Mouse (Mus musculus): ENCODE results near the gene Stx7.
"Not testable (repeated sequence)": the region's sequence is repeated elsewhere in the genome, so short reads cannot be mapped to it uniquely, and the experiment has no call there.

The Stx7 gene

DNA sequence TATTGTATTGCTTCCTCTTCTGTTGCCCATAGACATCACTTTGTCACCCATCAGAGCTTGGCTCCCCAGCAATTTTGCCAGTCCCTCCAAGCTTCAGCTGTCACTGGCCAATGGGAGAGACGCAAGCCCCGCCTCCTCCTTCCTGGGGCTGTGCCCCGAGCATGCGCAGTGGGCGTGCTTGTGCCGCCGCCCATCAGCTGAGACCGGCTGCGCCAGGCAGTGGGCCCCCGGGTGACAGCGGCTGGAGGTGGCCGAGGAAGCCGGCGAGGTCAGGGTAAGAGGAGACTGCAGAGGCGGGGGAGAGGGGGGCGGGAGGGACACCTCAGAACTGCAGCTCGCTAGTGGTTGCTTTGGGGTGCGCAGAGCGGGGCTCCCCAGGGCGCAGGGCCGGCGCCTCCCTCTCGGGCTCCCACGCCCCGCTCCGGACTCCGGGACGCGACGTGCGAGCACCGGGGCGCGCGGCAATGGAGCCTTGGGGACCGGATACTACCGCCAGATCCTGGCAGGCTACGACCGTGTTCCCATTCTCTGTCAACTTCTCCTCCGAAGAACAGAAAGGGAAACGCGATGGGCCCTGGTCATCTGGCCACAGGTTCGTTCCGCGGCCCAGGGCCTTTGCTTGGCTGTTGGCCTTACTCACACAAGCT, at the start of gene Stx7:
Gene Stx7 (plus strand): TSS at position 168 of the 647 bp plus-strand sequence.
- DNase-seq: peak; percentile 95

DNA sequence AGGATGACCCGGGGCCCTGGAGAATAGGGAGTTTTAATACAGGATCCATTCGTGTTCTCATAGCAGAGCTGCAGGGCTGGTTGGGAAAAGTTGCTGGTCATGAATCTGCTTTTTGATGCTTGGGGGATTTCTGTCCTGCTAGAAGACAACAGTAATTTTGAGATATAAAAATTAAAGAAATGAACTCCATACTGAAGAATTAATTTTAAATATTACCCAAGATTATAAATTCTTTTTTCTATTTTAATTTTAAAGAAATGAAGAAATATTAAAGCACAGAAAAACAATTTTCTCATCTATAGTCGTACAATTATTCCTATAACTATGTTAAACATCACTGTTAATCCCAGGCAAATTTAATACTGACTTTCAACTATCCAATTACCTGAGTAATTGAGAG, 47.3 kb upstream of the Stx7 start, which contains the start of gene Taar8c:
Gene Taar8c (minus strand): TSS at position 101 of the 400 bp plus-strand sequence.
- DNase-seq: not testable (repeated sequence)

DNA sequence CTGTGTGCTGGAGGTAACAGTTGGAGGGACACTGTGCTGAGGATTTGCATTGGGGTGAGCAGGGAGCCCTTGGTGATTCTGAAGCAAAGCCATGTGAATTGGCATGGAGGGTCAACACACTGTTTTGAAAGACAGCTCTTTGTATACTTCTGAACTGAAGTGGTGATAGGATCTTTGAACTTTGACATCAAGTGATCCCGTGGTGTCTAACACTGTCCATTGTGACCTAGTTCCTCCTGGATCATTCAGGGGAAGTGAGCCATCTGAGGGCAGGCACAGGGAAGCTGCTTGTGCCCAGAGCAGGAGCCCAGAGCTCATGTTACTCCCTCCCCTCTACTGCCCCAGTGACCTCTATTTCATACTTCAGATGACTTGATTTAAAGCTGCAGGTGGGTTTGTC, 45.8 kb upstream of the Stx7 start:
- DNase-seq: not testable (repeated sequence)

DNA sequence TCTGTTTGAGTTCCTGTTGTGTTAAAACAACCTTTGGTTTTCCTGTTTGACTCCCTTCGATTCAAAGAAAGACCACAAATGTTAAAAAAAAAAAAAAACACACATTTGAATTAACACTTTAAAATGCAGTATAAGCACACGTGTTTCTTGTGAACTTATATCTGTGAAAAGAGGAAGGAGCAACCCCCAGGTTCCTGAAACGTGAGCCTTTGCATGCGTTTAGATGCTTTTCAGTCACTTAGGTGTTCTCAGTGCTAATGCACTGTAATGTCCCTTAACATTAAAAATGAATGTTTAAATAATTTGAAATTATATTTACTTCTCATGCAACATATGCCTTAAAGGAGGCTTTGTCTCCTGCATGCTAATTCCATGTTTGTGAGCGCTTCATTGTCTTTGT, 41.4 kb upstream of the Stx7 start:
- DNase-seq: no peak

DNA sequence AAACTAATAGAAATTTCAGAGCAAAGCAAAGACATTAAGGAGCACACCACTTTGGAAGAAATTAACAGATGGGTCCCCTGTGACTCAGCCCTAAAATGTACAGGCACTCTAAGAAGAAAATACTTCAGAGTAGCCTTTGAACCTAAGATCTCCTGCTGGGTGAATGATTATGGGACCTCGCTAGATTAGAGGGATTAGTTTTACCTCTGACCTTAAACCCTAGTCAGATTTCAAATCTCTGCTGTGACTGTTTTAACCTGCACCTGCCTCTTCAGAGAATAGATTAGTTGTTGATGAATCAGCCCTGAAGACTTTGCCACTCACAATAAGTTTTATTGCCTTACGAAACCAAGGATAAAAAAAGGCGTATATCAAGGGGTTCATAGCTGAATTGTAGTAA, 40.9 kb upstream of the Stx7 start:
- no peak for DNase-seq

DNA sequence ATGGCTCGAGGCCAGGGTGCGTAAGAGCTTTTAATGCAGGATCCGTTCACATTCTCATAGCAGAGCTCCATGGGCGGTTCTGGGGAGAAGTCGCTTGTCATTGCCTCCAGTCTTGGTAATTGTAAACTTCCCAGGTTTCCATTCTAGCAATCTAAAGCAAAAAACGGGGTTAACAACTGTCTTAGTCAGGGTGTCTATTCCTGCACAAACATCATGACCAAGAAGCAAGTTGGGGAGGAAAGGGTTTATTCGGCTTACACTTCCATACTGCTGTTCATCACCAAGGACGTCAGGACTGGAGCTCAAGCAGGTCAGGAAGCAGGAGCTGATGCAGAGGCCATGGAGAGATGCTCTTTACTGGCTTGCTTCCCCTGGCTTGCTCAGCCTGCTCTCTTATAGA, 39.7 kb upstream of the Stx7 start, which contains the start of gene Taar9:
Gene Taar9 (minus strand): TSS at position 101 of the 400 bp plus-strand sequence.
- not testable (repeated sequence) for DNase-seq

DNA sequence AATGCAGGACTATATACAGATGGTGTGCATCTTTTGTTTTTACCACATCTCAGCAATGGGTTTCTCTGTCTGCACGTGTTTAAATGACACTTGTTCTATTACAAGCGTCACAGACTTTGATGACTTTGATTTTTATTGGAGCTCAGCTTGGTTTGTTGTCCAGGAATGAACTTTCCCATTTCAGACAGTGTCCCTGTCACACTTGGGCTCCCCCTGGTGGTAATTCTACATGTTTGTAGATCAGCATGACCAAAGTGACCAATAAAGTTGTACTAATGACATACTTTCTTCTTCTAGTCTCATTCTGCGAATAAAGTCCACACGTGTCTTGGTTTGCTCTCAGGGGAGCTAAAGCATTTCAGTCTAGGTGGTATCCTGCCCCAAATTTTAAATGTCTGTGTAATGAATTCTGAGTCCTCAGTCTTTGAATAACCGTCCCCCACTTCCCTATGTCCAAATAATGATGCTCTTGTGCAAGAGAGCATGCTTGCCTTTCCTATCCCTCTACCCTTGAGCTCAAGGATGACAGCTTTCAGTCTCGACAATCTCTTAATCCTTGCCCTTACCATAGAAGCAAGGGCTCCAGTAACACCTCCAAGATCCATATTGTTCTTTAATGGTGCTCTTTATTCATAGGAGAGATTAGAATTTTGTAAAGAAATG, 37.9 kb upstream of the Stx7 start:
- no peak for DNase-seq

DNA sequence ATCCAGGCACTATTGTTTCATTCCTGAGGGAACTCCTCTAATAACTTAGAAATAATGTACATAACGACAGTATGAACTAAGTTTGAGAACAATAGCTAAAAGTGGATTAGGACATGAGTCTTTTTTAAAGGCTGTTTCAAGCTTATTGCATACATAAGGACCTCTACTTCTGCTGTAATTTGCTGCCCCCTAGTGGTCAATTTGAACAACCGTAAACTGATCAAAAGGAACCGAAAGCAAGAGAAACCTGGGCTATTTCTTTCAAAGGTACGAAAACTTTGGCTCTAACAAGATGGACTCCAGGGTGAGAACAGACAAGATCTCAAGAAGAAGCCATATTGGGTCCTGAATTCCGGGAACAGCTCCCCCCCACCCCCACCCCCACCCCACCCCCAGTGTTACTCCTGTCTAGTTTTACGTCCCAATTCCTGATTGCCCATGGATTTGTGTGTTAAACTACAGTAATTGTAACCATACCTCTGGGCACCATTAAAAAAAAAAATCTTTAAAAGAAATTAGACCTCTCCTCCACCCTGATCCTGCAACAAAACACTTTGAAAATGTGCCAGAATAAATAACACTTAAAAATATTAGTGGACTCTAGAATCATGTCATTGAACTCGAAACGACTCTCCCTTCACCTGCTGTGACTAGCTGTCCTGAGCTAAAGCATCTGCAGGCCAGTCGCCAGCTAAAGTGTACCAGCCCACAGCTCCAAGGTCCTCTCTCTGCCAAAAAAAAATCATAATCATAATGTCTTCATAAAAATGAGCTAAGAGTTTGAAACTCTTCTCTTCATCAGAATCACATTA, 17.4 kb upstream of the Stx7 start:
- DNase-seq: peak; percentile 32

DNA sequence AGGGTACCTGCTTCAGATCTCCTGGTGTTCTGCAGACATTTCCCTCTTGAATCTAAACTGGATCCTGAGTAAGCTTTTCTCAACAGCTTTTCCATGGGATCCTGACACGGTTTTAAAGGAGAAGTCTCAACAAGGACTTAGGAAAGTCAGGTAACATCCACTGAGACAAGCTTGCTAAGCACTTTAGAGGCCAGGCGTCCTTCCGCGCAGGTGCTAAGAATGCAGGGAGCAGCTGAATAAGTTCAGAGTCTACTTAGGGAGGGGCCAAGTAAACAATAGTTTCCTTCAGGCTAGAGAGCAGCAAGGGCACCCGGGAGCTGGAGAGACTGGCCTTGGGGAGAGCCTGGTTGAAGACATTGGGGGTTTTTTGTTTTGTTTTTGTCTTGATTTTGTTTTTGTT, 16.8 kb upstream of the Stx7 start:
- DNase-seq: no peak

DNA sequence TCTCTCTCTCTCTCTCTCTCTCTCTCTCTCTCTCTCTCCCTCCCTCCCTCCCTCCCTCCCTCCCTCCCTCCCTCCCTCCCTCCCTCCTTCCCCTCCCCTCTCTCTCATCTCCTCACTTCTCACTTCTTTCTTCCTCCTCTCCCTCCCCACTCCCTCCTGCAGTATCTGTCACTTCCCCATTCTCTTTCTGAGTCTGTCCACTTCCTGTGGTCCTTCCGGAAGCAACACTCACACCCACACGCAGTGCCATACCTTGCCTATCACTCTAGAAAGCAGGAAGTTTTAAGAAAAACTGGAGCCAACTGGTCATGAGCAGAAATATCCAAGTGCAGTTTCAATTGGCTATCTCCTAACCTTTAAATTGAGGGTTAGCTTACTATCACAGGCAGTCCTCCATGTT, 16.0 kb upstream of the Stx7 start:
- no peak for DNase-seq

DNA sequence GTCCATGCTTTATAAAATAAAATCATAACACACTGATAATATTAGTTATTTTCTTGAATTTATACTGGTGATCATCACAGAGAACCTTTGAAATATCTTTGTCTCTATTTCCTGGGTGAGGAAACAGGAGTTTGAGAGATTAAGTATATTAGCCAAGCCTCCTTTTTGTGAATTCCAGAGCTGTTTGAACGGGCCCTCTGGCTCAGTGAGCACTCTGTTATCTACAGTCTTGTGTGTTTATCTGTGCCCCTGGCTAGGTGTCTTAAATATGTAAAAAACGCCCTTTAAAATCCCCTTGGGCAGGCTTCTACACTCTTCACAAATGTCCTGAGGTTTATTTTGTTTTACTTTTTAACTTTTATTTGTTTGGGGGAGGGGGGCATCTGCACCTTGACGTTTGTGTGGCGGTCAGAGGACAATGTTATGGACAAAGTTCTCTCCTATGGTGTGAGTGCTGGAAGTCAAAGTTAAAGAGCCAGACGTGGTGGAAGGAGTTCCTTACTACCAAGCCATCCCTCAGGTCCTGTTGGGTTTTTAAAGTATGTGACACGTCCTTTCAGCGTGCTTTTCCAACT, 14.9 kb upstream of the Stx7 start:
- DNase-seq: no peak

DNA sequence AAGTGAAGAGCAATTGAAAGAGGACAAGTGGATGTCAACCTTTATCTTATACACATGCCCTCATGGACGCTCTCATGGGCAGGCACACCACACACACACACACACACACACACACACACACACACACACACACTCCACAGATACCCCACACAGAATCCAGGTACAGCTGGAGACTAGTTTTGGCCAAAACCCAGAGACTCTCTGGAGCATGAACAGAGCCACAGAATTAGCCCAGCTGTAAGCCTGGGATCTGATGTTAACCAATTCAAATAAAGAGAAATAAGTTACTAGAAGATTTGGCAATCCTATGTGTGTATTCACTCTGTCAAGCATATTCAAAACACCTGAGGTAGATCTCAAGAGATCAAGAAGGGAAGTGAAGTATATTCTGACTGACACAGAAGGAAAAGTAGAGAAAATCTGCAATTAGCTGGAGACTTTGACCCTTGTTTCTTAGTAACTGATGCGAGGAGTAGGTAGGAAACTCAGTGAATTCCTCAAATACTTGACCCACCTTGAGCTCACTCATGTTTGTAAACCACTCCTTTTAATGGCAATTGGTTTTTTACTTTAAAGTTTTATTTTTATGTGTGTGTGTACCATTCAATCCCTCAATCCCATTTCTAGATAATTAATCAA, 10.4 kb upstream of the Stx7 start:
- no peak for DNase-seq

DNA sequence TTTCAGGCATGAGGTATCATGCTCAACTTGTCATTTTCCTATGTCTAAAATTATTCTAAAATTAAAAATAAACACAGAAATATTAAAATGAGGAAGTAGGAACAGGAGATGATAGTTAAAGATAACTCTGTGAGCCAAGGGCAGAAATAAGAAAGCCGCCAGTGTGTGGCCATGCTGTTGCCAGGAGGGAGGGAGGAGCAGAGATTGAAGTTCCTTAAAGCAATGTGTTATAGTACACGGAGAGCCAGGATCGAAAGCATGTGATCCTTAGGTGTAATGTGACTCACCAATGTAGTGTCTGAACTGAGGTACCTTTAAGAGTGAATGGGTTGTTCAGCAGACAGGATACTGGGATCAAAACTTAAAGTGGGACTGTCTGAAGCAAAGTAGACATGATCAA, 6.4 kb upstream of the Stx7 start:
- DNase-seq: no peak

DNA sequence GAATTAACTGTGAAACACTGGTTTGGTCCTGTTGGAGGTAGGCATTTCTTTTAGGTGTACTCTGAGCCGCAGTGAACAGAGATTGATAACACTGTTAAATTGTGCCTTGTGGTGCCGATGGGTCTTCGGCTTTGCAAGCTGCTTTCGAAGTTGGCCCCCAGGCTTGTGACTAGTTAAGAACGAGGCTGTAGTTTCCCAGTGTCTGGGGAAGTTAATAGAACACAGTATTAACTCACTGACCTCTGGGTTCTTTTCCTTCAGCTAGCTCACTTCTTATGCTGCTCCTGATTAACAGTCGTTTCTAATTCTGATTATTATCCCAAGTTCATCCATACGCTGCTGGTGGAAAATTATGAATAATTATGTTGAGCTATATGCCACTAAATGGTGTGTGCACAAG, 984 bp downstream of the Stx7 start:
- no peak for DNase-seq

DNA sequence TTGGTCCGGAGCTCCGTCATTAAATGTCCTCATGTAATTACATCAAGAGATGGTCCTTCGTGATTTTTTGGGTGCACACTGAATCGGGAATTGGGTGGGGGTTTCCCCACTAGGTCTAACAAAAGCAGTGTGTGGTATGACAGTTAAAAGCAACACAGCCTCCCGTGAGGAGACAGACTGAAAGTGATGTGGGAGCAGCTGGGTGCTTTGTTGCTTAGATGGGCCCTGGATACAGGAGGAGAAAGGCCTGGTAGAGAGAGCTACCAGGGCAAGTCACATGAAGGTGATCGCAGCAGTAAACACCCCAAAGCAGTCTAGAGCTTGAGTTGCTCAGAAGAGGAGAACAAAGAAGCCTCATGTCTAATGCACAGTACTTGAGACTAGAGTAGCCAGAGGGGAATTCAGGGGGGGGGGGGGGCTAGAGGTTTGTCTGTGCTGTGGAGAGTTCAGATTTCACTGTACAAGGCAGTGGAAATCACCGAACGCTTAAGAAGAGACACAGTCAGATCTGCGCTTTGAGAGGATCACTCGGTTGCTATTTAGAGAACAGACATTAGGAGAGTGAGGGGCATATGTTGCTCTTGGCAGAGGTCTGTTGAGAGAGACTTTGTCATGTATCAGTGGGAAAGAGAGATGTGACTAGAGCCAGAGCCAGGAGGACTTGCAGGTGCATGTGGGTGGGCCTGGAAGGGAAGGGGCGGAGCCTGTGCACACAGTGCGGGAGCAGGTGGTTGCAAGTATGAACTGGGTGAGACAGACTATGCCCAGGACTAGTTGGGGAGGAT, 9.6 kb downstream of the Stx7 start:
- DNase-seq: no peak

DNA sequence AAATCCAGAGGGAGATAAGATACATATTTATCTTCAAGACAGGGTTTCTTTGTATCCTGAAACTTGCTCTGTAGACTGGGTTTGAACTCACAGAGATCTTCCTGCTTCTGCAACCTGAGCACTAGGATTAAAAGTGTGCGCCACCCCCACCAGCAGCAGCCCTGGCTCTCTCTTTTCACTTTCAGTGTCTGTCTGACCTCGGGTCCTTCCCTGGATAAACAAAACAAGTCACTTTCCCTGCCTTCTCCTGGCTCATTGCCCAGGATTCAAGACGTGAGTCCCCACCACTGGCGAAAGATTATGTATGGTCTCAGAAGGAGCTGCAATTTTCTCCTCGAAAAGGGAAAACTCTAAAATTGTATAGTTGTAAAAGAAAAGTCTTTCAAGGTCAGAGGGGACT, 10.5 kb downstream of the Stx7 start:
- no peak for DNase-seq

DNA sequence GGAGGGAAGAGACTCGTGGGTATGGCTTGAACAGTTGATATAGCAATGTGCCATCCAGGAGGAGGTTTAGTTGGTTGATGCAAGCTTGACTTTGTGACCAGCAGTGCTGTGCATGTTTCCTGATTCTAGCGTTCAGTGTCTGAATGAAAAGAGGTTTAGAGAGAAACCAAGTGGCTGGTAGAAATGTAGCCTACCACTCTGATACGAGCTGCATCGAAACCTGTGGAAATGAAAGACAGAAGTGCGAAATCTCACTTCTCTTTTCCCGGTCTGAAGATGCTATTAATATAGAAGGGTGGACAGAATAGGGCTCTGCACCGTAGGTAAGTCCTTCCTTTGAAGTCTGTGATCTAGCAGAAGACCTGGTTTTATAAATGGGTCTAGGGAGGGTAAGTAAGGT, 11.2 kb downstream of the Stx7 start:
- DNase-seq: no peak

DNA sequence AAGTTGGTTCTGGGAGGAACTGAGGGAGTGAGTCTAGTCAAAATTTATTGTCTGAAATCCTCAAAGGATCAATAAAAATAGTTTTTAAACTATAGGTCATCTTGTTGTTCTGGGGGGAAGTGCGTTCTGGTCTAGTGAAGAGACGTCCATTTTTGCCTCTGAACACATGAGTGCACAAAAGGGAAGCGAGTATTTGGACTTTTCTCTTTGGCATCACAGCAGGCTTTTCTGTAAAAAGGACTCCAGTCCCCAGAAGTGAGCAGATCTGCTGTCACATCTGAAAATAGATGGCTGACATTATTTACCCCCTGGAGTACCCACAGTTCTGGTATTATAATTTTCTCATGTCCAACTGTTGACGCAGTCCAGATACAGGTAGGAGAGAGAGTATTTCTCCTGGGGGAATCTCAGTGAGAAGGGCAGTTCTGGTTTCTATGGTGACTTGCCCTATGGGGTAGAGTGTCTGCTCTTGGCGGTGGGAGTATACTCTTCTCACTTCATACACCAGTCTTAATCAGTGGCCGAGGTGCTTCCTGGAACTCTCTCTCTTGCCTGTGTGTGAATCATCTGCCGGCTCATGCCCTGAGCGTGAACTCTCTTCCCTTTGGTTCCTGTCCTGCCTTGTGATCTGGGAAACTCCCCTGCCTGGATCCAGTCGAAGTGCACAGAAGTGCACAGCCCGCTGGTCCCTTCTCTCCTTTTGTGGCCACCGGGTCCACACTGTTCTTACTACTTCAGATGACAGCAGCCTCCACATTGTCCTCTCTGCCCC, 15.2 kb downstream of the Stx7 start:
- no peak for DNase-seq

DNA sequence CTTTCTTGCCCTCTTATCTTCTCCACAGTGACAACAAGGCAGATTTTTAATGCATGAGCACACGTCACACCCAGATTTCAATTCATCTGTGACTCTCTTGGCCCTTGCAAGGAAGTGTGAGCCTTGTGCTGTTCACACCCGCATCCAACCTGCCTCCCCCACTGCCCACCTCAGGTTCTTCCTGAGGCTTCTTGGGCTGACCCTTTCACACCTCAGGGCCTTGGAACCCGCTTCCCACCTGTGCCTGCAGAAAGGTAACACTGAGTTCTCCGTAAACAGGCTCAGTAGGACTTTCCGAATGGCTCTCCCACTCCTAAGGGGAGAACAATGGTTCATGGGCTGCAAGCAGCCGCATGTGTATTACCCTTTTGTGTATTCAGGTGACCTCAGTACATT, 15.8 kb downstream of the Stx7 start:
- DNase-seq: no peak

DNA sequence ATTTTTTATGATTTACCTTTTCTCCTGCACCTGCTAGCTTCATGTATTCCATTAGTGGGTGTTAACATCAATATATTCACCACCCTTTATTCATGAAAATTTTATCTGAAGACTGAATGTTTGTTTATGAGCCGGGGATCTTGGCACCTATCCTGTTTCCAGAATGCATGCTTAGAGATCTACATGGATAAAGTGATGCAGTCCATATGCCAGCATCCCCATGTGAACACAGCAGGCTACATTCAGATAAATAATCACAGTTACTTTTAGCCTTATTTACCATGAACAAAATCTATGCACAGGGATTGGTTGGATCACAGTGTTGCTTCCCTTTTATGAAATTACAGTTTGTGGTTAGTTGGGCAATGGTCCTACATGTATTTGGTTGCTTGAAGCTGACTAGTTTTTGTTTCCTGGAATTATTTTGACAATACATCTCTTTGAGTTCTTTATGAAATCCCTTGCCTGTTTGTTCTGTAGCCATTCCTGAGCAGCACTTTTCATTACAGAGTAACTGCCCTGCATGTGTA, 16.5 kb downstream of the Stx7 start:
- DNase-seq: no peak

DNA sequence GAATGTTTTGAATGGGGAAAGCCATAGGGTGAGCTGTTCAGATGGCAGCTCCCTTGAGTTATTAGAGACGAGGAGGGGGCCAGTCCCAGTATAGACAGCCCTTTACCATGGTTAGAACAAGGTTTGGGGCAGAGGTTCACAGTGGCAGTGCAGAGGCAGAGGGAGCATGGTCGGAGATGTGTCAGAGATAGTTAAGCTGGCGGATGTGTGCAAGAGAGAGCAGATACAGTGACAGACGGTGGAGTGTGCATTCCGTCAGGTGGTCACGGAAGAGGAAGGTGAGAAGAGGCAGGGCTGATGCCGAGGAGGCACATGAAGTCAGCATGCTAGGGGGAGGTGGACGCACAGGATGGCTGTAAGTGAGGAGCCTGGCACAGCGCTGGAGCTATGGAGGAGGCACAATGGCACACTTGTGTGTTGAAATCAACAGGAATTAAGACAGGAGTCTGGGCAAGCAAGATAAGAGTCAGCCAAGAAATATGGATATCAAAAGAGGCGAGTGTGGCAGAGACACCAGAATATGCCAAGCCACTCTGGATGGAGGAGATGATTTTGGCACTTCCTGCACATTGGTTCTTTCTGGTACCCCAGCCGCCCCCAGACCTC, 19.0 kb downstream of the Stx7 start:
- DNase-seq: no peak

Data from cerebellum, adult 9-11 months (tissue).